Mouse (Mus musculus) cerebellum, postnatal 36 days (tissue): ENCODE measurements around the gene Asz1.

Experiments
- DNase-seq, 2 experiments: peaks; one replicate each; pipeline ENCODE4 v3.0.0; 2021 to 2022; ENCODE audit warnings: mixed read lengths in 2 of 2

Asz1 gene

GRCm38 (mm10) chr6:18002065-18002464, 106.8 kb downstream of the Asz1 start:
- DNase-seq = no peak
